Mouse (Mus musculus) v-Abl transformed pro-B cells (cell line): ENCODE data around the gene Acyp1.

Source experiments
- in situ Hi-C, 2 experiments: fragments of 400-800 bp; cut with MboI; formaldehyde crosslinking; loops; one replicate each; pipeline ENCODE4 v1.15.1; 2025; ENCODE audit not compliant: unreplicated experiment in 2 of 2

The Acyp1 gene

DNA sequence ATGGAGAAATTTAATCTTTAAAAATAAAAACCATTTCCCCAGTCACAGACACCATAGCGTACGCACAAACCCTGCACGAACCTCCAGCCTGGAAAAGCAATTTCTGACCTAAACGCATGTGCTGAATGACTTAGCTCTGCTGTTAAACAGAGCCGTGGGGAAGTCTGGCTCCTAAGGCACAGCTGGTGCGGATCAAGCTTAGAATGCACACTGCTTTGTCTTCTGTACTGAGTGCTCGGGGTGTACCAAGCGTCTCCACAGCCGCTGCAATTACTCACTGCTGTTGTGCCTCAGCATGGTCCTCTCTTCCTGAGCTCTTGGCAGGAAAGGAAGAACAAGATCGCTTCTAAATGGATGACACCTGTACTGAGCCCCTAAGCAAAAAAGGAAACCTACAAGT, 25.7 kb downstream of the Acyp1 start:
- in situ Hi-C loops = loop anchor here in 1 of 2 experiments (5.0 kb wide), 1 partner anchor 40 kb away; no protein-coding TSS in a partner anchor

DNA sequence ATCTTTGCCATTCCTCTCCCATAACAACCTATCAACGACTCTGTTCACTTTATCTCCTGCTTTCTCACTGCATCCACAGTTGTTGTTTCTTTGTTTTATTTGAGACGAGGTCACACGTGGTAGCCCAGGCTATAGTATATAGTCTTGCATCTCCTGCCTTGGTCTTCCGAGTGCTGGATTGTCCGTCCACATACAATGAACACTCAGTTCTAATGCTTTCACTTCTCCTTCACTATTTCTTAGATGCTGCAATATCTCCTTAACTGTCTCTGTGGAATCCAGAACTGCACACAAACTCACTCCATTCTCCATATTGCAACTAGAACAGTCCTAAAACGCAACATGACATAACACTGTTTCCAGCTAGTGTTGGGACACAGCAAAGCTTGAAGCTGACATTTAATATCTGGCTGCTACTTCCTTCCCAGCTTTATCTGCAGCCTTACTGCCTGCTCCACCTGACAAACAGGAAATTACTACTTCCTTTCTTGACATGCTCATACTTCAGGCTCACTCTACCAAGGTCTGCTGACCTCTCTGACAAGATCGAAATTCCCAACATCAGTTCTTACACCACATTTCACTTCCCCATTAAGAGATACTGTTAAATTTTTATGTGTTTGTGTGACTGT, 31.1 kb downstream of the Acyp1 start:
- in situ Hi-C loops = no loop called here

DNA sequence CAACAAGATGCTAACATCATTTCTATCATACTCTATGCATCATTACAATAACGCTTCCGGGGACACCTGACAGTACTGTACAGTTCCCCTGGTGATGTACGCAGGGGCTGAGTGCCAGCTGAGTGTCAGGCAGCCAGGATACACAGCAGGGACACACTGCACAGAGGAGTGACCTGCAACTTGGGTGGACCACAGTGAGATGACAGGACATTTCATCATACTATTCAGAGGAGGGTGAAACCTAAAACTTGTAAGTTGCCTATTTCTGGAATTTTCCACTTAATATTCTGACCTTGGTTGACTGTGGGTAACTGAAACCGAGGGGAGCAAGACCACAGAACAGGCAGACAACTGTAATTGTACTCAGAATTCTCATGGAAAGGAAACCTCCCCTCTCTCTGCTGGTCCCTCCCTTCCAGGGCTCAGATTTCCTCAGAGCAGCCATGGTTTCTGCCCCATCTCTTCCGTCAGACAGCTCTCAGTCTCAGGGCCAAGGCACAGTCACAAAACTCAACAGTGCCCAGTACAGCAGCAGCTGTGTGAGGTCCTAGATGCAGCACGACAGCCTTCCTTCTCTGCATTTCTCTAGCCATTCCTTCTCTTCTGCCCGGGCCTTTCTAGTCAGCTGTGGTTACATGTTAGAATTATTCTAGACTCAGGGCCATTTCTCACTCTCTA, 32.0 kb downstream of the Acyp1 start:
- in situ Hi-C loops = no loop called here

DNA sequence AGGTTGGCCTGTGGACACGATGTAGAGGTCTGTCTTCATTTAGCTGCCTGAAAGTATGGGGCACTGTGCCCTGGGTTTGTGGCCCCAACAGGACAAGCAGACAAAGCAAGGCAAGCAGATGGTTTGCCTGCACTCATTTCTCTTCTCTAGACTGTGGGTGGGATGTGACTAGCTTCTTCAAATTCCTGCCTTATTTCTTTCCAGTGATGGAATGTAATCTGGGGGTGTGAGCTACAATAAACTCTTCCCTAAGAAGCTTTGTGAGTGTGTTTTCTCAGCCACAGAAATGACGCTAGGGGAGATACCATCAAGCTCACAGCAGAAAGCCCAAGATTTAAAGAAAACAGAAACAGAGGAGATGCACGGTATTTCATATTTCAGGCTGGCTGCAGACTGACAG, 36.2 kb downstream of the Acyp1 start:
- in situ Hi-C loops = no loop called here

DNA sequence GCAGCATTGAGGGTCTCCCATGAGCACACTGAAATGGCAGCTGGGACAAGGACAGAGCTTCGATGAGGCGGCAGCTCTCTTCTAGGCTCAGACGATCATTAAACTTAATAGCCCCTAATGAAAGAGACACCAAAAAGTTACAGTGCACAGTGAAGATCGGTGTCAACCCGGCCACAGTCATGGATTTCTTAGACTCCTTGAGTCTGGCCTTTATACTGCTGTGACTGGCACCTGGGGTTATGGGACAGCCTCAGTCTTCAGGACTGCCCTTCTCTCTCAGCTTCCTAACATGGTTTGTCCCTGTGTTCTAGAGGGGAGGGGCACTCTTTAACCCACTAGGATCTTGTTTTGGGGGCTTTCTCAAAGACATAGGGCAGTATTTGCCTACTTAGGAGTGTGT, 50.7 kb downstream of the Acyp1 start:
- in situ Hi-C loops = loop anchor here in 1 of 2 experiments (5.0 kb wide), 1 partner anchor 35 kb away; the partner anchor contains the start of gene Mlh3

DNA sequence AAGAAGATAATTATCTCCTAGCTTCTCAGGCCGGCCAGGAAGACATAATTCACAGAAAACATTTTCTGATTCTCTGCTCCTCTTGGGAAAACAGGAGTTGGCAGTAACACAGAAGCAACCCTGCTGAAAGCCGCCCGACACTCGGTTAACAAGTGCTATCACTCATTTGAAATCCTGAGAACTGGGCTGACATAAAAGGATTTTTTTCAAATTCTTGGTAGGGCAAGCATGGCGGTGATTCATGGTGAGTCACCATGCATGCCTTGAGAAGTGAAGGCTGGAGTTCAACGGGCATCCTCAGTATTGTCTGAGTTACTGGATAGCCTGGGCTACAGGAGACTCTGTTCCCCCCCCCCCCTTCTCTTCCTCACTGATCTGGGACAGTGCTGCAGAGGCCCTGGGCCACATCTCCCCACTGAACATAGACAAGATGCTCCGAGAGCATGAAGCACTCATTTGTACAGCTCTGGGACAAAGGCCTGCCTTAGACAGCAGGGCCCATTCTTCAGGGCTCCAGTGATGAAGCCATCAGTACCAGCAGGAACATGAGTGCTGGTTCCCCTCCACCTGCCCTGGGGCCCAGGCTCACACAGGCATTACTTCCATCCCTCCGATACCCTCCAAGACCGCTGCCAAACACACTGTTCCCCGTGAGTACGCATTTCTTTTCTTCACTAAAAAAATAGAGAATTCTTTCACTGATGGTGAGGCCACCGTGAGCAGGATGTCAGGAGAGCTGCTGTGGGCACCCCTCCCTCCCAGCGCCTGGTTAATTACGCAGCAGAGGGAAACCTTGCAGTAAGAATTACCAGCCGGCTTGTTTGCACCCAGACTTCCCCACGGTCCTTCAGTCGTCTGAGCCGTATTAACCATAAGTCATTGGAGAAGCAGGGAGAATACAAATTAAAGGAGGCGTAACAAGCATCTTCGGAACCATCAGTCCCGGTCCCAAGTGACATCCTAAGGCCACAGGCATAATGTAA, 54.6 kb downstream of the Acyp1 start:
- in situ Hi-C loops = no loop called here

DNA sequence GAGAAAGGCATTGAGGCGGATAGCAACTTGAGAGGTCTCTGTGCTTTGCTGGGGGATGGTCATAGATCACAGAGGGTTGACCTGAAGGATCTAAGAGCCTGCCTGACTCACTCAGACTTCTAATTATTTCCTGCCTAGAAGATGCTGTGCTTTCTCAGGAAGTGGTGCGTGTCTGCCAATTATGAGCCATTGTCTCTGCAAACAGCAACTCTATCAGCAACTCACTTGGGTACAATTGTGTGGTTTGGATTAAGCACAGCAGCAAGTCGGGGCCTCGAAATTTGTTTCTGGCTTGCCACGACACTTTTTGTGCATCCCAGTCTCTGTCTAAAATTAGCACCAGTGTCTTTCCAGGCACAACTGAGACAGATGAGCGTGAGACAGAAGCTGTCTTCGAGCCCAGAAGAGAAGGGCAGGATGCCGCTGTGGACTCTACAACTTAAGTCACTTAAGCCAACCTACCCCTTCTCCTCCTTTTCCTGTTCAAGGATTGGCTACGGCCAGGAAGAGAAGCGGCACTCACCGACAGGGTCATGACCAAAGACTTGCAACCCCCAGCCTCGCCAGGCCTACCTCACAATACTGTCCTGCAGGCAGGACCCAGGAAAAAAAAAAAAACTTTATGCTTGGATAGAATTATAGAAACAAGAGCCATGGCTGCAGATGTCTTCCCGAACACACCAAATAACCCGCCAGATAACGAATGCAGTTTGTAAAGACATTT, 60.2 kb downstream of the Acyp1 start:
- in situ Hi-C loops = no loop called here

DNA sequence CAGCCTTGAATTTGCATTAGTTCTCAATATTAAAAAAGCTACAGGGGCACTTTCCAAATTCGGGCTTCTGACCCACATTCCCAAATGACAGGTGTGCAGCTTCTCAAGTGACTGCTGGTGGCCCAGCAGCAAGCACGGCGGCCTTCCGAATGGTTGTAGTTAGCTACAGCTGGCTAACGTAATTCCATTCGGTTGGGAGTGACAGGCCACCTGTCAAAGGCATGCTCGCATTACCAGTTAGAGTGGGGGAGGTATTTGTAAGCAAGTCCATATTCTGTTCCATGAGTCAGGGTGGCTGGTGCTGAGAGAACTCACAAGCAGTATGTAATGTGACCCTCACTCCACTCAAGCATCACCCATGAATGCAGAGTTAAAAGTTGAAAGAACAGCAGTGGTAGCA, 61.0 kb downstream of the Acyp1 start:
- in situ Hi-C loops = no loop called here
